Mouse (Mus musculus): Measurements from ENCODE around the gene Mpig6b. TPM values are rescaled to one million over a fixed set of nuclear protein-coding genes. Genes with fewer than 3 reads are reported as not detected.

The Mpig6b gene
- polyA plus RNA-seq, 1 experiment: 0.26 TPM

GRCm38 (mm10) chr17:35022541-35023060 is 43.4 kb downstream of the Mpig6b start:
- no peak for DNase-seq (ENCODE audit: low read depth, low spot score)
- WGBS: 92% methylated on average over 8 of the region's 8 CpGs

GRCm38 (mm10) chr17:35021842-35022477 is 44.0 kb downstream of the Mpig6b start:
- WGBS: 54% methylated on average over 6 of the region's 6 CpGs
- no peak for DNase-seq (ENCODE audit: low read depth, low spot score)

- 24% methylated on average over 17 of the region's 17 CpGs for WGBS
- no peak for DNase-seq (ENCODE audit: low read depth, low spot score)
These were observed 44.7 kb downstream of the Mpig6b start for GRCm38 (mm10) chr17:35021163-35021808.

- DNase-seq (ENCODE audit: low read depth, low spot score): no peak
- 93% methylated on average over 8 of the region's 8 CpGs for WGBS
These were observed 45.4 kb downstream of the Mpig6b start for GRCm38 (mm10) chr17:35020551-35020950.

- 94% methylated on average over 11 of the region's 11 CpGs for WGBS
- DNase-seq (ENCODE audit: low read depth, low spot score): no peak
These were observed 46.1 kb downstream of the Mpig6b start for GRCm38 (mm10) chr17:35019894-35020293.

- DNase-seq (ENCODE audit: low read depth, low spot score): no peak
- WGBS: 40% methylated on average over 3 of the region's 3 CpGs
These were observed 47.8 kb downstream of the Mpig6b start for GRCm38 (mm10) chr17:35018171-35018570.

GRCm38 (mm10) chr17:35017706-35018030 is 48.3 kb downstream of the Mpig6b start:
- 72% methylated on average over 14 of the region's 14 CpGs for WGBS
- no peak for DNase-seq (ENCODE audit: low read depth, low spot score)

GRCm38 (mm10) chr17:35016791-35017705 is 48.9 kb downstream of the Mpig6b start:
- 64% methylated on average over 10 of the region's 10 CpGs for WGBS
- DNase-seq (ENCODE audit: low read depth, low spot score): no peak

GRCm38 (mm10) chr17:35016376-35016775 is 49.6 kb downstream of the Mpig6b start, which contains the start of gene Vwa7:
Vwa7 (plus strand) TSS chr17:35016579.
- no peak for DNase-seq (ENCODE audit: low read depth, low spot score)
- WGBS: 27% methylated on average over 12 of the region's 12 CpGs

GRCm38 (mm10) chr17:35015296-35015695 is 50.7 kb downstream of the Mpig6b start:
- no peak for DNase-seq (ENCODE audit: low read depth, low spot score)
- WGBS: 85% methylated on average over 16 of the region's 16 CpGs

- no peak for DNase-seq (ENCODE audit: low read depth, low spot score)
- 73% methylated on average over 6 of the region's 6 CpGs for WGBS
These were observed 52.8 kb downstream of the Mpig6b start for GRCm38 (mm10) chr17:35013221-35013620.

Other genes with a start within 250 kb of the Mpig6b start
- 49.5 and 57.9 TPM in 2 replicates for gene Stk19, start 229.2 kb downstream of the Mpig6b start, polyA plus RNA-seq (2012; rRNA removed)
- 75.2 and 76.4 TPM in 2 replicates for gene Dxo, start 229.2 kb downstream of the Mpig6b start, polyA plus RNA-seq (2012; rRNA removed)
- 61.1 and 89.6 TPM in 2 replicates for gene Skiv2l, start 216.0 kb downstream of the Mpig6b start, polyA plus RNA-seq (2012; rRNA removed)
- 31.2 and 33.8 TPM in 2 replicates for gene Nelfe, start 215.8 kb downstream of the Mpig6b start, polyA plus RNA-seq (2012; rRNA removed)
- 64.4 and 94.3 TPM in 2 replicates for gene Cfb, start 203.7 kb downstream of the Mpig6b start, polyA plus RNA-seq (2012; rRNA removed)
- gene Zbtb12, start 186.7 kb downstream of the Mpig6b start, polyA plus RNA-seq (2012; rRNA removed): 4.7 and 5.8 TPM in 2 replicates
- gene Gm20547, start 184.1 kb downstream of the Mpig6b start, polyA plus RNA-seq (2012; rRNA removed): not detected in 2 replicates
- gene C2, start 167.9 kb downstream of the Mpig6b start, polyA plus RNA-seq (2012; rRNA removed): 28.1 and 31.1 TPM in 2 replicates
- gene Ehmt2, start 167.7 kb downstream of the Mpig6b start, polyA plus RNA-seq (2012; rRNA removed): 151 and 185 TPM in 2 replicates
- gene Slc44a4, start 151.7 kb downstream of the Mpig6b start, polyA plus RNA-seq (2012; rRNA removed): 180 and 226 TPM in 2 replicates
- 64.9 and 118 TPM in 2 replicates for gene Neu1, start 134.9 kb downstream of the Mpig6b start, polyA plus RNA-seq (2012; rRNA removed)
- gene Hspa1b, start 106.9 kb downstream of the Mpig6b start, polyA plus RNA-seq (2012; rRNA removed): 10.5 and 12.0 TPM in 2 replicates
- gene Gm20481, start 96.3 kb downstream of the Mpig6b start, polyA plus RNA-seq (2012; rRNA removed): not detected in 2 replicates
- gene Hspa1a, start 94.0 kb downstream of the Mpig6b start, polyA plus RNA-seq (2012; rRNA removed): 6.4 and 6.6 TPM in 2 replicates
- gene Hspa1l, start 93.5 kb downstream of the Mpig6b start, polyA plus RNA-seq (2012; rRNA removed): 0.21 and 0.22 TPM in 2 replicates
- 108 and 113 TPM in 2 replicates for gene Lsm2, start 84.3 kb downstream of the Mpig6b start, polyA plus RNA-seq (2012; rRNA removed)
- 104 and 139 TPM in 2 replicates for gene Vars, start 65.2 kb downstream of the Mpig6b start, polyA plus RNA-seq (2012; rRNA removed)
- 0.38 and 0.64 TPM in 2 replicates for gene Vwa7, start 49.6 kb downstream of the Mpig6b start, polyA plus RNA-seq (2012; rRNA removed)
- 0.81 and 0.83 TPM in 2 replicates for gene Sapcd1, start 38.2 kb downstream of the Mpig6b start, polyA plus RNA-seq (2012; rRNA removed)
- 2.0 and 3.3 TPM in 2 replicates for gene Msh5, start 19.4 kb downstream of the Mpig6b start, polyA plus RNA-seq (2012; rRNA removed)
- gene Clic1, start 16.2 kb downstream of the Mpig6b start, polyA plus RNA-seq (2012; rRNA removed): 209 and 263 TPM in 2 replicates
- gene Ddah2, start 7.1 kb downstream of the Mpig6b start, polyA plus RNA-seq (2012; rRNA removed): 12.5 and 14.9 TPM in 2 replicates
- gene Ly6g6c, start 796 bp downstream of the Mpig6b start, polyA plus RNA-seq (2012; rRNA removed): 0.17 and 3.8 TPM in 2 replicates
- 0.38 and 0.73 TPM in 2 replicates for gene Ly6g6e, start 10.7 kb upstream of the Mpig6b start, polyA plus RNA-seq (2012; rRNA removed)
- gene Ly6g6d, start 11.9 kb upstream of the Mpig6b start, polyA plus RNA-seq (2012; rRNA removed): 0.89 and 3.5 TPM in 2 replicates
- 1.6 and 2.6 TPM in 2 replicates for gene Ly6g6f, start 19.4 kb upstream of the Mpig6b start, polyA plus RNA-seq (2012; rRNA removed)
- 71.9 and 115 TPM in 2 replicates for gene Abhd16a, start 23.1 kb upstream of the Mpig6b start, polyA plus RNA-seq (2012; rRNA removed)
- 0.81 TPM in 1 of 2 replicates, not detected in the other for gene Ly6g5c, start 42.1 kb upstream of the Mpig6b start, polyA plus RNA-seq (2012; rRNA removed)
- 2.2 and 3.0 TPM in 2 replicates for gene Ly6g5b, start 49.2 kb upstream of the Mpig6b start, polyA plus RNA-seq (2012; rRNA removed)
- gene Gpank1, start 55.3 kb upstream of the Mpig6b start, polyA plus RNA-seq (2012; rRNA removed): 18.4 and 19.4 TPM in 2 replicates
- 358 and 375 TPM in 2 replicates for gene Csnk2b, start 55.9 kb upstream of the Mpig6b start, polyA plus RNA-seq (2012; rRNA removed)
- 11.7 and 17.5 TPM in 2 replicates for gene D17H6S53E, start 60.2 kb upstream of the Mpig6b start, polyA plus RNA-seq (2012; rRNA removed)
- gene Apom, start 65.9 kb upstream of the Mpig6b start, polyA plus RNA-seq (2012; rRNA removed): 0.26 TPM in 1 of 2 replicates, not detected in the other
- 103 and 147 TPM in 2 replicates for gene Bag6, start 69.0 kb upstream of the Mpig6b start, polyA plus RNA-seq (2012; rRNA removed)
- 227 and 272 TPM in 2 replicates for gene Prrc2a, start 98.7 kb upstream of the Mpig6b start, polyA plus RNA-seq (2012; rRNA removed)
- gene Aif1, start 109.9 kb upstream of the Mpig6b start, polyA plus RNA-seq (2012; rRNA removed): 3.7 and 3.8 TPM in 2 replicates
- gene Lst1, start 122.3 kb upstream of the Mpig6b start, polyA plus RNA-seq (2012; rRNA removed): 25.5 and 32.1 TPM in 2 replicates
- gene Ltb, start 128.3 kb upstream of the Mpig6b start, polyA plus RNA-seq (2012; rRNA removed): 23.4 and 35.1 TPM in 2 replicates
- gene Tnf, start 135.8 kb upstream of the Mpig6b start, polyA plus RNA-seq (2012; rRNA removed): 3.7 and 4.9 TPM in 2 replicates
- 1.8 and 2.5 TPM in 2 replicates for gene Lta, start 139.2 kb upstream of the Mpig6b start, polyA plus RNA-seq (2012; rRNA removed)
- not detected in 2 replicates for gene Gm16181, start 154.7 kb upstream of the Mpig6b start, polyA plus RNA-seq (2012; rRNA removed)
- 4.2 and 4.5 TPM in 2 replicates for gene Atp6v1g2, start 167.5 kb upstream of the Mpig6b start, polyA plus RNA-seq (2012; rRNA removed)
- gene Nfkbil1, start 169.6 kb upstream of the Mpig6b start, polyA plus RNA-seq (2012; rRNA removed): 11.8 and 13.0 TPM in 2 replicates
- 287 and 309 TPM in 2 replicates for gene Ddx39b, start 175.6 kb upstream of the Mpig6b start, polyA plus RNA-seq (2012; rRNA removed)
- gene H2-D1, start 196.5 kb upstream of the Mpig6b start, polyA plus RNA-seq (2012; rRNA removed): 1,065 and 1,224 TPM in 2 replicates